Mouse (Mus musculus) cerebellum, adult 2 months (tissue): ENCODE data around the gene Tmem179.

Source experiments
- CTCF ChIP-seq: fragments of 200-500 bp; IDR thresholded peaks from 2 replicates; pipeline ENCODE4 v1.5.1; 2011; ENCODE audit warnings: low read depth, mild to moderate bottlenecking, control low read depth, low read length, moderate library complexity, borderline replicate concordance; ENCODE audit not compliant: insufficient read depth
- POLR2A ChIP-seq: fragments of 200-500 bp; IDR thresholded peaks from 2 replicates; pipeline ENCODE4 v1.6.1; 2011; ENCODE audit warnings: low read length, control low read depth, borderline replicate concordance; ENCODE audit not compliant: insufficient read depth

DNA sequence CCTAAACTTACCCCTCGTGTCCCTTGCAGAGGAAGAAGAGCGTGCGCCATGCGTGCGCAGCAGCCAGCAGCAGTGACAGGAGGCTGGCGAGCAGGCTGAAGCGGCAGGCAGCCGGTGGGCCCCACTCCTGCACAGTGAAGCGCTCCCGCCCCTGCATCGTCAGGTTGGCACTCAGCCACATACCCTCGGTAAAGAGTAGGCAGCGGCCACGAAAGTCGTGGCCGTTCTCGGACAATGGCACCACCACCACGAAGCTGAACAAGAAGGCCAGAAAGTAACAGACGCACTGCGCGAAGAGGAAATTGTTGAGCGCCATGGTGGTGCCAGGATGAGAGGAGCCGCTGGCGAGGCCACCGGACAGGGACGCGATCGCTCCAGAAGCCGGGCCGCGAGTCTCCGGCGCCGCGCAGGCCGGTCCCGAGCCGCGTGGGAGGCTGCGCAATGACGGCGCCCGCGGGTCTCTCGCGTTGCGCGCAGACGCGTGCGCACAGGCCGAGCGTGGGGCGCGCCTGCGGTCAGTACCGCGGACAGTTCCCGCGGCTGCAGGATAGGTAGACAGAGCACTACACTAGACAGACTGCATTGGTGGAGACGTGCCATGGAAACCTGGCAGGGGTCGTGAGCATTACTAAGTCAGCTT lies 5.7 kb downstream of the Tmem179 start:
- TF ChIP-seq POLR2A (no peak), CTCF (no peak)
